Mouse (Mus musculus): ENCODE measurements around the gene Poglut1.

Poglut1 gene

DNA sequence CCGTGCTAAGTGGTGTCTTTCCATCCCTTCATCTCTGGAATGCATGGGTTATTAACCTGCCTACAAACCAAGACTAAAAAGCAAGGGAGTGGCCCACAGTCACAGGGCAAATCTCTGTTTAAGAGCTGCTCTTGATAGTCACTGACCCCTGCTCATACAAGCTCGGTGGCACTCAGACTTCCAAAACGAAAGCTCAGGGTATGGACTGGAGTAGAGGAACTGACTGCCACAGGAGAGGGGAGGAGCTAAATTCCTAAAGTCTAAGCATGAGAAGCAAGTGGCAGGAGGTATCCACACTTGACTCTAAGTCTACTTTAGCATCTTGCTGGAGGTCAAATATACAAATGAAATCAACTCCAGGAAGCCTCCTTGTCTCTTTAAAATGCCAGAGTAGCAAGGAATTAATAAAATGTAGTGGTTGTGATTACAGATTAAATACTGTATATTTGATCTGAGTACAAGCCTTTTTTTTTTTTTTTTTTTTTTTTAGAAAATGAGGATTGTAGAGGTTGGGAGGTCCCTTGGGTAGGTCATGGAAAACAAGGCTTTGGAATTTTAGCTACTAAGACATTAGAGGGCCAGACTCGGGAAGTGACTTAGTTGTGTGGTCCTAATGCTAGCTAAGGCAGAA lies 74.3 kb downstream of the Poglut1 start:
- no peak for DNase-seq (ENCODE audit: low spot score in 2 of 2)
